ENCODE assay signal across 9 mouse cellular contexts in the genomic region with DNA sequence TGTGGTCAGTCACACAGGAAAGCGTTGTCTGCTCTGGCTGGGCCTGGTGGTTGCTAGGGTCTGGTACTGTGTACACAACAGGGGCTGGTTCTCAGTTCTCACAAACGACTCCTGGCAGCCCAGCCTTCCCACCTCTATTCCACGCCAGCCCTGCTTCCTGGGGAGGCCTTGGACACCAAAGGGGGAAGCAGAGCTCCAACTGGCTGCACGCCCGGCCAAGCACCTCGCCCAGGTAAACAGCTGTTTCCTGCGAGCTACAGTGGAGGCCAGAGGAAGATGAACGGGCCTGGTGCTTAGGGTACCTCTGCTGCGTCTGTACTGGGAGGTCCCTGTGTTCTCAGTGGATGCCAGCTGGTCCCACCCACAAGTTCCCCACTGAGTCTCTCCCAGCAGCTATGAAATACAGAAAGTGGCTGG. TPM values are rescaled to one million over a fixed set of nuclear protein-coding genes. Genes with fewer than 3 reads are reported as not detected.
A peak's percentile ranks its signal among the peaks of the same experiment; 100 is the strongest.
DNase-seq lines count a peak whose midpoint lies in the region; ATAC-seq and TF ChIP-seq lines count a peak whose summit lies in the region.
"Had no signal": no experiment of that assay in that cellular context is flagged by ENCODE, and none has a peak within 500 bp of the region (broad histone marks: within the 10 kb centered on the region; RNA-seq: fewer than 3 reads in every experiment).

No protein-coding gene starts in this region.

- H3K4me2 ChIP-seq in embryonic facial prominence, embryonic 13.5 days = no peak overlapping the region
- no peak overlapping the region for H3K4me2 ChIP-seq in hindbrain, embryonic 16.5 days (ENCODE audit: low read length)
- no peak overlapping the region for H3K4me2 ChIP-seq in lung, embryonic 16.5 days (ENCODE audit: low read depth, low read length)
- H3K4me2 ChIP-seq in stomach, postnatal 0 days (replicated peaks; ENCODE audit: low read depth) = no peak overlapping the region

- H3K27me3 ChIP-seq in embryonic facial prominence, embryonic 13.5 days = no peaks in the 10 kb centered on the region
- no peaks in the 10 kb centered on the region for H3K27me3 ChIP-seq in hindbrain, embryonic 16.5 days (replicated peaks; ENCODE audit: control insufficient read depth, insufficient read depth, low read length)
- no peaks in the 10 kb centered on the region for H3K27me3 ChIP-seq in lung, embryonic 16.5 days (ENCODE audit: control insufficient read depth, insufficient read depth, low read depth, low read length)
- no peaks in the 10 kb centered on the region for H3K27me3 ChIP-seq in stomach, postnatal 0 days (ENCODE audit: control insufficient read depth, insufficient read depth, low read length)

- no peak for TF ChIP-seq EP300 in stomach, postnatal 0 days (optimal IDR thresholded peaks at IDR 0.05)

- H3K27ac ChIP-seq in embryonic facial prominence, embryonic 13.5 days = peak overlapping the region; percentile 83
- peak overlapping the region; percentile 73 for H3K27ac ChIP-seq in hindbrain, embryonic 16.5 days (ENCODE audit: low read depth, low read length)
- peak overlapping the region; percentile 90 for H3K27ac ChIP-seq in lung, embryonic 16.5 days (ENCODE audit: low read length)
- H3K27ac ChIP-seq in stomach, postnatal 0 days (replicated peaks) = peak overlapping the region; percentile 80

- 65% methylated on average over 9 of the region's 9 CpGs for WGBS in embryonic facial prominence, embryonic 13.5 days
- 49% methylated on average over 9 of the region's 9 CpGs for WGBS in hindbrain, embryonic 16.5 days
- WGBS in lung, embryonic 16.5 days = 27% methylated on average over 9 of the region's 9 CpGs
- 18% methylated on average over 9 of the region's 9 CpGs for WGBS in stomach, postnatal 0 days

- peaks cover 20% of the 10 kb centered on the region for H3K36me3 ChIP-seq in embryonic facial prominence, embryonic 13.5 days
- H3K36me3 ChIP-seq in hindbrain, embryonic 16.5 days (ENCODE audit: control insufficient read depth, insufficient read depth, low read length) = no peaks in the 10 kb centered on the region; the same call in 1 of the 2 replicates
- no peaks in the 10 kb centered on the region for H3K36me3 ChIP-seq in lung, embryonic 16.5 days (ENCODE audit: control insufficient read depth, insufficient read depth, low read length)
- 0 out of 2 replicates have a peak, but pooled peaks cover 2% of the 10 kb centered on the region for H3K36me3 ChIP-seq in stomach, postnatal 0 days (ENCODE audit: control insufficient read depth, insufficient read depth, low read length)

- peak; percentile 17 to 54 for DNase-seq in heart, adult 18-20 months
- DNase-seq in heart, adult 8-10 months (ENCODE audit: low spot score) = no peak
- peak; percentile 77 for DNase-seq in stomach, postnatal 0 days (ENCODE audit: low spot score)
- no peak for DNase-seq in embryo, embryonic 10 days (ENCODE audit: low spot score)
- DNase-seq in embryo, embryonic 11 days = no peak

- H3K4me1 ChIP-seq in embryonic facial prominence, embryonic 13.5 days = peaks cover 39% of the 10 kb centered on the region
- peaks cover 22% of the 10 kb centered on the region for H3K4me1 ChIP-seq in hindbrain, embryonic 16.5 days (ENCODE audit: control insufficient read depth, insufficient read depth, low read depth, low read length)
- H3K4me1 ChIP-seq in lung, embryonic 16.5 days (replicated peaks; ENCODE audit: control insufficient read depth, insufficient read depth, low read length) = peaks cover 35% of the 10 kb centered on the region
- H3K4me1 ChIP-seq in stomach, postnatal 0 days (replicated peaks; ENCODE audit: control insufficient read depth, insufficient read depth) = peaks cover 22% of the 10 kb centered on the region

- H3K4me3 ChIP-seq in embryonic facial prominence, embryonic 13.5 days = no peak overlapping the region
- no peak overlapping the region for H3K4me3 ChIP-seq in hindbrain, embryonic 16.5 days (ENCODE audit: low read length)
- H3K4me3 ChIP-seq in lung, embryonic 16.5 days (ENCODE audit: low read length) = no peak overlapping the region
- H3K4me3 ChIP-seq in stomach, postnatal 0 days (ENCODE audit: low read depth, low read length) = no peak overlapping the region

- no peak for ATAC-seq in embryonic facial prominence, embryonic 13.5 days (ENCODE audit: insufficient number of reproducible peaks, insufficient read depth, low FRiP score, low TSS enrichment, low read depth)
- ATAC-seq in hindbrain, embryonic 16.5 days = 0 out of 2 replicates have a peak, but pooled peaks have one; percentile 51
- ATAC-seq in lung, embryonic 16.5 days (ENCODE audit: low read depth) = peak; percentile 63
- peak; percentile 54 for ATAC-seq in stomach, postnatal 0 days (ENCODE audit: low FRiP score, low TSS enrichment)

- H3K9me3 ChIP-seq in embryonic facial prominence, embryonic 13.5 days = no peaks in the 10 kb centered on the region; the same call in 1 of the 2 replicates
- no peaks in the 10 kb centered on the region for H3K9me3 ChIP-seq in hindbrain, embryonic 16.5 days (ENCODE audit: control insufficient read depth, low read length)
- no peaks in the 10 kb centered on the region for H3K9me3 ChIP-seq in lung, embryonic 16.5 days (ENCODE audit: control insufficient read depth, low read length)
- H3K9me3 ChIP-seq in stomach, postnatal 0 days (ENCODE audit: control insufficient read depth, low read length) = no peaks in the 10 kb centered on the region

- peak overlapping the region; percentile 51 for H3K9ac ChIP-seq in embryonic facial prominence, embryonic 13.5 days
- H3K9ac ChIP-seq in hindbrain, embryonic 16.5 days (ENCODE audit: low read depth, low read length) = peak overlapping the region; percentile 35
- H3K9ac ChIP-seq in lung, embryonic 16.5 days (ENCODE audit: low read length) = peak overlapping the region; percentile 36
- H3K9ac ChIP-seq in stomach, postnatal 0 days (ENCODE audit: low read length) = no peak overlapping the region

- TF ChIP-seq CTCF in stomach, postnatal 0 days (IDR thresholded peaks at IDR 0.05; ENCODE audit: low read depth) = peak; percentile 9; the same call in 1 of the 2 replicates

RNA-seq across cellular contexts. Expression of a gene that starts 29.9 kb away (rescaled TPM):
- 1 to 10 TPM; 7.8 to 9.0 TPM for total RNA-seq in heart, adult 18-20 months (2021)
- 1 to 10 TPM; 7.5 to 9.8 (median 7.6) TPM for total RNA-seq in heart, adult 8-10 months (2022)
- polyA plus RNA-seq in embryonic facial prominence, embryonic 13.5 days (2015; fragmentation: Nextera tagmentation; extraction: Ambion mirVana) = 26.6 and 28.1 TPM in 2 replicates
- polyA plus RNA-seq in hindbrain, embryonic 16.5 days (2015; fragmentation: Nextera tagmentation; extraction: Ambion mirVana) = 45.9 and 55.1 TPM in 2 replicates
- polyA plus RNA-seq in lung, embryonic 16.5 days (2015; fragmentation: Nextera tagmentation; extraction: Ambion mirVana) = 13.9 and 15.4 TPM in 2 replicates
- 8.0 and 8.4 TPM in 2 replicates for polyA plus RNA-seq in stomach, postnatal 0 days (2015; fragmentation: Nextera tagmentation; extraction: Ambion mirVana)

RNA-seq across cellular contexts. Expression of a gene that starts 36.1 kb away (rescaled TPM):
- total RNA-seq in heart, adult 18-20 months (2021) = 1 to 10 TPM; 5.1 to 6.6 TPM
- total RNA-seq in heart, adult 8-10 months (2022) = 1 to 10 TPM; 4.7 to 7.7 (median 6.2) TPM
- 0.59 and 0.81 TPM in 2 replicates for polyA plus RNA-seq in embryonic facial prominence, embryonic 13.5 days (2015; fragmentation: Nextera tagmentation; extraction: Ambion mirVana)
- polyA plus RNA-seq in hindbrain, embryonic 16.5 days (2015; fragmentation: Nextera tagmentation; extraction: Ambion mirVana) = 0.58 and 2.8 TPM in 2 replicates
- polyA plus RNA-seq in lung, embryonic 16.5 days (2015; fragmentation: Nextera tagmentation; extraction: Ambion mirVana) = 0.68 and 0.75 TPM in 2 replicates
- 0.15 and 0.42 TPM in 2 replicates for polyA plus RNA-seq in stomach, postnatal 0 days (2015; fragmentation: Nextera tagmentation; extraction: Ambion mirVana)
- total RNA-seq: MEL had no signal

RNA-seq across cellular contexts. Expression of a gene that starts 56.4 kb away (rescaled TPM):
- 10 to 100 TPM; 46.1 to 46.8 TPM for total RNA-seq in heart, adult 18-20 months (2021)
- total RNA-seq in heart, adult 8-10 months (2022) = 10 to 100 TPM; 46.7 to 48.8 (median 47.5) TPM
- 20.3 and 22.1 TPM in 2 replicates for polyA plus RNA-seq in embryonic facial prominence, embryonic 13.5 days (2015; fragmentation: Nextera tagmentation; extraction: Ambion mirVana)
- polyA plus RNA-seq in hindbrain, embryonic 16.5 days (2015; fragmentation: Nextera tagmentation; extraction: Ambion mirVana) = 7.4 and 10.1 TPM in 2 replicates
- polyA plus RNA-seq in lung, embryonic 16.5 days (2015; fragmentation: Nextera tagmentation; extraction: Ambion mirVana) = 8.7 and 10.5 TPM in 2 replicates
- polyA plus RNA-seq in stomach, postnatal 0 days (2015; fragmentation: Nextera tagmentation; extraction: Ambion mirVana) = 9.5 and 9.6 TPM in 2 replicates

Comparison
In these comparisons a context has a peak if more than half of its experiments do, and no peak if none do; other contexts are left out.
1. DNase-seq: peak in heart, adult 18-20 months (2 of 2) and stomach, postnatal 0 days (single experiment); none in heart, adult 8-10 months (single experiment), embryo, embryonic 10 days (single experiment) and embryo, embryonic 11 days (single experiment).
2. Peak in every context shown above with its lines, with median percentiles within 50 percentile points of each other: H3K27ac ChIP-seq.